Mouse (Mus musculus): ENCODE results near the gene Flot1.
A peak's percentile ranks its signal among the peaks of the same experiment; 100 is the strongest.

Gene Flot1

DNA sequence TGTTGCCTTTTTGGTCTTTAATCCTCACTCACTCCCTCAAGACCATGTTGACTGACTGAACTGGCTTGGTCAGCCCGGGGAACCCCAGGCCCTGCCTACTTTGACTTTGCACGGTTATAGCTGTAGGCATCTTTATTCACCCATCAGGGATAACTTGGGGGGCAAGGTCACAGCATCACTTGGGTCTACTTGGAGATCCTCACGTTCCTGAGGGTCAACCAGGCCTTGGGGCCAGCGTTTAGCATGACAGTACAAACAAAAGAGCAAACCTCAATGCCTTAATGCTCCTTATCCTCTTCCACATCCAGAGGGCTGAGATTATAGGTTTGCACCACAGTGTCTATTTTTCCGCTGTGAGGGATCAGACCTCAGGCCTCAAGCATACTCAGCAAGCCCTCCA, 10.7 kb upstream of the Flot1 start:
- no peak for DNase-seq

- DNase-seq, result no peak
Observed at GRCm38 (mm10) chr17:35812736-35813135, 10.3 kb upstream of the Flot1 start.

GRCm38 (mm10) chr17:35813245-35813647, 9.8 kb upstream of the Flot1 start:
- DNase-seq, result peak; percentile 100

GRCm38 (mm10) chr17:35813653-35814052, 9.4 kb upstream of the Flot1 start:
- DNase-seq, result no peak

- peak; percentile 93 for DNase-seq
Observed at GRCm38 (mm10) chr17:35814678-35815077, 8.4 kb upstream of the Flot1 start.

DNA sequence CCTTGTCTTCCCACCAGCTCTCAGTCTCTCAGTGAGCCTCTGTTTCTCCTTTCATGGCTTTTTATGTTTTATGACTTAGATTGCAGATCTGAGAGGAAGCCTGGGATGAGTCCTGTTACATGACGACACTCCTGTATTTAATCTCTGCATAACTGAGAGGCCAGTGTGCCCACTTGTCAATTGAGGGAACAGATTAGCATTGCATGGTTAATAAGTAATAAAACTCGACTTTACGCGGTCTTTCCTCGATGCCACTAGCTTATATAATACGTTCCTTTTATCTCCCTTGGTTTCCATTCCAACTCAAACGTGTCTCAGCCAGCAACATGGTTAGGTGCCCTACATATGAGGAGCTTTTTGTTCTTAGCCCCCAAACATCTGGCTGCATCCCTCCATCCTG, 7.2 kb upstream of the Flot1 start:
- DNase-seq, result no peak

- no peak for DNase-seq
Observed at GRCm38 (mm10) chr17:35816686-35817085, 6.3 kb upstream of the Flot1 start.

DNA sequence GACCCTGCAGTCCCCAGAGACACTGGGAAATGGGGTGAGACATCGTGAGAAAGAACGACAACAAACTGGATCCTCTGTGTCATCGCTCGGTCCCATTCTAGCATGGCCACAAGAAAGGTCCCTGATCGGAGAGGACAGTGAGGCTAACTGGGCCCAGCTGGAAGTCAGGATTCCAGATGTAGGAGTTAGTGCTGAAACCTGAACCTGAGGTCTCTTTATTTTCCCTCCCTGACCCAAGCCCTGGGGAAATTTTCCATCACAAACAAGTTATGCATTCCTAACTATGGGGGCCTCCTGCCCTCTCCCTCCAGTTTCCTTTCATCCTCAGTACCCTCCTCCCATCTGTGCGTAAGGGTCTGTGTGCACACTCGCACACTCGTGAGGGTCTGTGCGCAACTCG, 5.8 kb upstream of the Flot1 start:
- no peak for DNase-seq

DNA sequence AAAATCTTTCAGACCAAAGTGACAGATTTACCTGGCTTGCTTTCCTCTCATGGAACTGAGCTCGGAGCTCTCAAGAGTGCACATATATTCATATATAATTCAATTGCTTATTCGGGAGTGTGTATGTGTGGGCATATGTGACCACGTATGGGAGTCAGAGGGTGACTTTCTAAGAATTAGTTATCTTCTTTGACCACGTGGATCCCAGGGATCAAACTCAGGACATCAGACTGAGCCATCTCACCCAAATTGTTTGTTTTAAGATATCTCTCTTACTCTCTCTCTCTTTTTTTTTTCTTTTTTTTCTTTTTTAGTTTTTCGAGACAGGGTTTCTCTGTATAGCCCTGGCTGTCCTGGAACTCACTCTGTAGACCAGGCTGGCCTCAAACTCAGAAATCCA, 2.9 kb upstream of the Flot1 start:
- DNase-seq, result no peak

GRCm38 (mm10) chr17:35821439-35822430, 1.3 kb upstream of the Flot1 start, which contains the start of gene Ier3:
Ier3 (plus strand) TSS chr17:35821684.
- DNase-seq, result peak; percentile 100

GRCm38 (mm10) chr17:35822564-35822963, 466 bp upstream of the Flot1 start:
- no peak for DNase-seq

GRCm38 (mm10) chr17:35824402-35824801, 1.4 kb downstream of the Flot1 start:
- peak; percentile 96 for DNase-seq

- DNase-seq, result peak; percentile 93
Observed at GRCm38 (mm10) chr17:35825109-35825850, 2.2 kb downstream of the Flot1 start.

DNA sequence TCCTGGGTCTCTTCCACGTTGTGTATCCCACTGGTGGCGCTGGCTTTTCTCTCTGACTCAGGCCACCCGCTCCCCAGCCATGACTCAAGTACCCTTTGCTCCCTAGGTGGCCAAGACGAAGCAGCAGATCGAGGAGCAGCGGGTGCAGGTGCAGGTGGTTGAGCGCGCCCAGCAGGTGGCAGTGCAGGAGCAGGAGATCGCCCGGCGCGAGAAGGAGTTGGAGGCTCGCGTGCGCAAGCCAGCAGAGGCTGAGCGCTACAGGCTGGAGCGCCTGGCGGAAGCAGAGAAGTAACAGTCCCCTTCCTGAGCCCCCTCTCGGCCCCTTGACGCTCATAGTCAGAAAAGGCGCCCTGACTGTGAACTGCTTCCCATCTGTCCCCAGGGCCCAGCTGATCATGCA, 6.7 kb downstream of the Flot1 start:
- DNase-seq, result peak; percentile 97

DNA sequence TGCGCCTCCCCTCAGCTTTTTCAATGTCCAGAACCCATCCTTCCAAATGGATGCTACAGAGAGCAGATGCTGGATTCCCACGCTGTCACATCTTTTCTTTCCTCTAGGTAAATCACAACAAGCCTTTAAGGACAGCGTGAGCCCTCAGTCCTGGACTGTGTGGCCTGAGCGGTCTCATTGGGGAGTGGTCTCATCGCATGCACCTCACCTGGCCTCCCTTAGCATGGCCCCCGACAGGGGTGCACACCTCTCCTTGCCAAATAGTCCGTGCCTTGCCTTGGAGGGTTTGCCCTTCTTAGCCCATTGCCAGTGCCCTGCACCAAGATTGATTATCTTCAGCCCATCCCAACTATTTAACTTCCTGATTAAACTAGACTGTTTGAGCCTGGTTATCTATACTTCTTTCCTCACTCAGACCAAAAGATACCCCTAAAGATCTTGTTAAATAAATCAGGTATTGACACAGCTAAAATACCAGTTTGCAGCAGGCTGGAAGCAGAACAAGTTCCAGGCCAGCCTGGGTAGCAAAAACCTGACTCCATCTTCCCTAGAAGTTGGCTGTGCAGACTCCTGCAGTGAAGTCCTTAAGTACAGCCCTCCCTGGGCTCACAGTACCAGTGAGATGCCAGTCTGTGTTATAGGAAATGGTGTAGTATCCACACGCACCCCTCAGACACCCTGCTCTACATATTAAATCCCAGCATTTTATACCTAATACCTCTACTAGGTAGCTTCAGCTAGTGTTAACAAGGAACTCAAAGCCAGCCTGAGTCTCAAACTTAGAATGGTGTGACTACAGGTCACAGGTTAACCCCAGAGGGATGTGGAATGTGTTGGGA, 9.6 kb downstream of the Flot1 start:
- DNase-seq, result no peak

GRCm38 (mm10) chr17:35833239-35833751, 10.3 kb downstream of the Flot1 start:
- peak; percentile 94 for DNase-seq

- DNase-seq, result no peak
Observed at GRCm38 (mm10) chr17:35833894-35834293, 10.9 kb downstream of the Flot1 start.

DNA sequence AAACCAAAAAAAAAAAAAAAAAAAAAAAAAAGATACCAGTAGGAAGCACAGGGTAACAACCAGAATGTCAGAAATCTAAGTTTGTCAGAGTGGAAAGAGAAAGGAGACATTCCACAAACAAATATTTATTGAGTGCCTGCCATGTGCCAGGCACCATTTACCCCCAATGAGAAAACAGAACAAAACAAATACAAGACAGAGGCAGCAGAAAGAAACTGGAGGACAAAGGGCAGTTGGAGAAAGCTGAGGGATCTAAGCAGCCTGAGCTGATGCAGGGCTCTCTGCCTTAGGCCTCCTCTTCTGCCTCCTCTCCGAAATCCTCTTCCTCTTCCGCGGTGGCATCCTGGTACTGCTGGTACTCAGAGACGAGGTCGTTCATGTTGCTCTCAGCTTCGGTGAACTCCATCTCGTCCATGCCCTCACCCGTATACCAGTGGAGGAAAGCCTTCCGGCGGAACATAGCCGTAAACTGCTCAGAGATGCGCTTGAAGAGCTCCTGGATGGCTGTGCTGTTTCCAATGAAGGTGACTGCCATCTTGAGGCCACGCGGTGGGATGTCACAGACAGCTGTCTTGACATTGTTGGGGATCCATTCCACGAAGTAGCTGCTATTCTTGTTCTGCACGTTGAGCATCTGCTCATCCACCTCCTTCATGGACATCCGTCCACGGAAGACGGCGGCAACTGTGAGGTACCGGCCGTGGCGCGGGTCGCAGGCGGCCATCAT, 11.8 kb downstream of the Flot1 start:
- no peak for DNase-seq

DNA sequence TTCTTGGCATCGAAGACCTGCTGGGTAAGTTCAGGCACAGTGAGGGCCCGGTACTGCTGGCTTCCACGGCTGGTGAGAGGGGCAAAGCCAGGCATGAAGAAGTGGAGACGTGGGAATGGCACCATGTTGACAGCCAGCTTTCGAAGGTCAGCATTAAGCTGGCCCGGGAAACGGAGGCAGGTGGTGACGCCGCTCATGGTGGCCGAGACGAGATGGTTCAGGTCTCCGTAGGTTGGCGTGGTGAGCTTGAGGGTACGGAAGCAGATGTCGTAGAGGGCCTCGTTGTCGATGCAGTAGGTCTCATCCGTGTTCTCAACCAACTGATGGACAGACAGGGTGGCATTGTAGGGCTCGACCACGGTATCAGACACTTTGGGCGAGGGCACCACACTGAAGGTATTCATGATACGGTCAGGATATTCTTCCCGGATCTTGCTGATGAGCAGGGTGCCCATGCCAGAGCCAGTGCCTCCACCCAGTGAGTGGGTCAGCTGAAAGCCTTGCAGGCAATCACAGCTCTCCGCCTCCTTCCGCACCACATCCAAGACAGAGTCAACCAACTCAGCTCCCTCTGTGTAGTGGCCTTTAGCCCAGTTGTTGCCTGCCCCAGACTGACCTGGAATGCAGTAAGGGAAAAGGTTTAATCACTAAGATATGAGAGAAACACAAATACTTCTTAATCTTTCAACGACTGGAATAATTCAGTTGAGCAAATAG, 12.6 kb downstream of the Flot1 start:
- DNase-seq, result peak; percentile 95

DNA sequence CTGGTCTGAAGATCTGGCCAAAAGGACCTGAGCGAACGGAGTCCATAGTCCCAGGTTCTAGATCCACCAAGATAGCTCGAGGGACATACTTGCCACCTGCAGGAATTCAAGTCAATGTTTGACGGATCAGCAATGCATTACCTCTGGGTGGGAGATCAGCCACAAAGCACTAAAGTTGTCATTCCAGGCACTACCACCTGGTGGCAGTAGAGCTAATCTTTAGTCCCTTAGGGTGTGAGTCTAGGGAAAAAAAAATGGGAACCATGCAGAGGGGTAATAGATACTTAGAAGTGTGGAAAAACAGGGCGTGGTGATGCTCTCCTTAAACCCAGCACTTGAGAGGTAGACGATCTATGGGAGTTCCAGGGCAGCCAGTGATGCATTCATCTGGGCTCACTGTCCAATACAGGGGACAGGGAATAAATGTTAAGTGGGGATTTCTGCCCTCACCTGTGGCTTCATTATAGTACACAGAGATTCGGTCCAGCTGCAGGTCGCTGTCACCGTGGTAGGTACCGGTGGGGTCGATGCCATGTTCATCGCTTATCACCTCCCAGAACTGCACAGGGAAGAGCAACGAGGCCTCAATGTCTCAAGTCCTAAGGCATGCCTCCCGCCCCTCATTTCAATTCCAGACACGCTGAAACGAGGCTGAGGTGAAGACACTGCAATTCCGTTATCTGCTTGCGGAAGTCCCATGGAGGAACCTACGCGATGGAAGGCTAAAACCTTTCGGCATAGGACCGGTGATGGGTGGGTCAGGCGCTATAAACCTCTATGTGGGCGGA, 13.3 kb downstream of the Flot1 start:
- peak; percentile 98 for DNase-seq
